Mouse (Mus musculus) activated CD4-positive, CD25-positive, alpha-beta regulatory T cell (primary cell): ENCODE data around the gene Cald1. TPM values are rescaled to one million over a fixed set of nuclear protein-coding genes. Genes with fewer than 3 reads are reported as not detected.

Experiments
- polyA plus RNA-seq, 2 experiments: library from polyadenylated mRNA; unstranded; fragments of 100-300 nt; shearing (Covaris generic); gene quantifications; one replicate each; pipeline ENCODE4 v1.2.1; 2017

Cald1 gene
- under 1 TPM in 1 of 2 experiments, not detected in 1; 0.47 TPM for polyA plus RNA-seq

DNA sequence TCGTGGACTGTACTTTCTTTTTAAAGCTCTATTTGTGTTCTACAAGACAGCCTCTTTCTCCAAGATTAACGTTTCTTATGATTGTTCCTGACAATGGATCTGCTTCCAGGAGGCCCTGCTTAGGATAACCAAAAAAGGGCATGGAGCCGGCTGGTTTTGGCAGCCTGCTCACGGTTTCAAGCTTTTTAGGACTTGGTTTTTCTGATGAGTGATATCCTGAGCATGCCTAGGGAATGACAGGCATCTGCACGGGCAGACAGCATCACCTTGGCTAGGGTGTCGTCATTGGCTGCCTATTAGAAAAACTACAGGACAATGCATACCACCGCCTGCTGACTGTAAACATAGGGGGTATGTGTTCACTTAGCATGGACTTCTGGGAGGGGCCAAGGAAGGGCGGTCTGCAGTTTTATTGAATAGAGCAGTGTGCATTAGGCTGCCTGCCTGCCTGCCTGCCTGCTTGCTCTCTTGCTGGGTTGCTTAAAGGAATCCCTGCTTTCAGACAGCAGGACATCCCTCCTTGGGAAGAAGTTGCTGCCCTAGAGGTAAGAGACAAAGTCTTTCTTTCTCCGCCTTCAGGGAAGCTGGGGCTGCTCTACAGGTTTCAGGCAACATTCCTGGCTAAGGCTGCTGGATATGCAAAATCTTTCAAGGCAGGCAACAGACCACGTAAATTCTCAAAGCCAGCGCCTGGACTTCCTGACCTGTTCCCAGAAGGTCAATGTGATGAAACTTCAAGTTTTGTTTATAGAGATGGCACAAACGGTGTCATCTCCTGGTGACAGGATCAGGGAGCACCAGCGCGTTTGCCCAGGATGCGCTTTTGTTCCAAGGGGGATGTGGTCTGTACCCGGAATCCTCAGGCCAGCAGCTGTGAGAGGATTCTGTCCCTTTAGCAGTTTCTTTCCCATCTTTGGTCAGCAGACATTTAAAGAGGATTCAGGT lies at the start of gene Cald1:
Gene Cald1, plus strand, starts transcription at position 380 of the 945 bp plus-strand sequence.

GRCm38 (mm10) chr6:34780231-34780942 lies 182.1 kb downstream of the Cald1 start, which contains the start of gene Agbl3:
Agbl3 (plus strand) TSS chr6:34780432.

Other genes with a start within 250 kb of the Cald1 start
- not detected for gene Akr1b8, start 244.4 kb upstream of the Cald1 start, polyA plus RNA-seq
- 10 to 100 TPM; 47.8 to 51.8 TPM for gene Akr1b10, start 214.3 kb upstream of the Cald1 start, polyA plus RNA-seq
- gene Akr1b7, start 186.2 kb upstream of the Cald1 start, polyA plus RNA-seq: under 1 TPM; 0.25 to 0.29 TPM
- gene Bpgm, start 122.3 kb upstream of the Cald1 start, polyA plus RNA-seq: 10 to 100 TPM; 22.2 to 30.3 TPM
- 1 to 10 TPM; 1.6 to 2.0 TPM for gene Agbl3, start 181.9 kb downstream of the Cald1 start, polyA plus RNA-seq